Mouse (Mus musculus) liver, embryonic 14.5 days (tissue): Measurements from ENCODE around the gene Fastk. TPM values are rescaled to one million over a fixed set of nuclear protein-coding genes. Genes with fewer than 3 reads are reported as not detected.

ENCODE experiments used
- ATAC-seq: fragments of 200-750 bp; cut with Nextera tagmentation; 2 replicates; pipeline ENCODE4 v1.8.0; 2017; ENCODE audit warnings: moderate number of reproducible peaks, mild to moderate bottlenecking, moderate library complexity; ENCODE audit not compliant: insufficient read depth
- DNase-seq, 3 experiments: peaks; one replicate each; pipeline ENCODE4 v3.0.0-alpha.2; 2012 to 2013; ENCODE audit warnings: low read depth in 3 of 3, low spot score in 3 of 3
- H3K27ac ChIP-seq: fragments of 300-500 bp; sonication (generic); 2 replicates; pipeline ENCODE4 v1.5.1; 2014; ENCODE audit warnings: moderate library complexity, mild to moderate bottlenecking, control low read depth, inconsistent platforms
- H3K27me3 ChIP-seq: fragments of 300-500 bp; sonication (generic); 2 replicates; pipeline ENCODE4 v1.6.1; 2014; ENCODE audit warnings: mild to moderate bottlenecking, low read length, moderate library complexity; ENCODE audit not compliant: control insufficient read depth, insufficient read depth
- H3K36me3 ChIP-seq: fragments of 300-500 bp; sonication (generic); replicated peaks from 2 replicates; pipeline ENCODE4 v1.6.1; 2014; ENCODE audit warnings: low read depth; ENCODE audit not compliant: control insufficient read depth, insufficient read depth
- H3K4me1 ChIP-seq, 2 experiments: fragments of 200-500 bp in 1 of 2; fragments of 300-500 bp in 1 of 2; sonication (generic) in 1 of 2; replicated peaks; 2 replicates each; pipeline ENCODE4 v1.6.1; 2012 to 2014; ENCODE audit warnings: antibody characterized with exemption in 1 of 2, inconsistent platforms in 1 of 2, low read length in 1 of 2; ENCODE audit not compliant: control insufficient read depth in 2 of 2, insufficient read depth in 2 of 2
- H3K4me2 ChIP-seq: fragments of 300-500 bp; sonication (generic); 2 replicates; pipeline ENCODE4 v1.6.1; 2014; ENCODE audit warnings: low read depth, mild to moderate bottlenecking, control low read depth, moderate library complexity
- H3K4me3 ChIP-seq, 2 experiments: fragments of 200-500 bp in 1 of 2; fragments of 300-500 bp in 1 of 2; sonication (generic) in 1 of 2; 2 replicates each; pipeline ENCODE4 v1.5.1; 2012 to 2014; ENCODE audit warnings: low read depth in 2 of 2, low read length in 2 of 2, mild to moderate bottlenecking in 2 of 2, control low read depth in 1 of 2, inconsistent platforms in 1 of 2, moderate library complexity in 1 of 2; ENCODE audit not compliant: insufficient read depth in 1 of 2
- H3K9ac ChIP-seq: fragments of 300-500 bp; sonication (generic); replicated peaks from 2 replicates; pipeline ENCODE4 v1.6.1; 2014; ENCODE audit warnings: mild to moderate bottlenecking, control low read depth, moderate library complexity
- H3K9me3 ChIP-seq: fragments of 300-500 bp; sonication (generic); 2 replicates; pipeline ENCODE4 v1.6.1; 2016; ENCODE audit warnings: low read length, mixed read lengths; ENCODE audit not compliant: control insufficient read depth
- CTCF ChIP-seq: IDR thresholded peaks from 2 replicates; pipeline ENCODE4 v1.5.1; 2016; ENCODE audit warnings: antibody characterized with exemption, low read depth, control low read depth
- EP300 ChIP-seq: IDR thresholded peaks from 2 replicates; pipeline ENCODE4 v1.6.1; 2016; ENCODE audit warnings: antibody characterized with exemption, low read depth
- WGBS: fragments of 180-500 bp; shearing (Covaris S2); extraction: QIAGEN DNeasy Blood & Tissue Kit; methylation state at CpG from one replicate; pipeline ENCODE4 v1.1.7; 2014; ENCODE audit not compliant: insufficient replicate concordance; 5-methylcytosine and 5-hydroxymethylcytosine counted together
- polyA plus RNA-seq, 2 experiments: library from polyadenylated mRNA; depleted of rRNA in 1 of 2; stranded (reverse) in 1 of 2; unstranded in 1 of 2; fragments of >200 nt; fragmentation: Nextera tagmentation in 1 of 2; extraction: Ambion mirVana in 1 of 2; gene quantifications; 2 replicates each; pipeline versions ENCODE4 v1.2.1 to v1.2.3; 2012 to 2014

Fastk gene
- polyA plus RNA-seq, 2 experiments, result 40.8 to 59.9 TPM

DNA sequence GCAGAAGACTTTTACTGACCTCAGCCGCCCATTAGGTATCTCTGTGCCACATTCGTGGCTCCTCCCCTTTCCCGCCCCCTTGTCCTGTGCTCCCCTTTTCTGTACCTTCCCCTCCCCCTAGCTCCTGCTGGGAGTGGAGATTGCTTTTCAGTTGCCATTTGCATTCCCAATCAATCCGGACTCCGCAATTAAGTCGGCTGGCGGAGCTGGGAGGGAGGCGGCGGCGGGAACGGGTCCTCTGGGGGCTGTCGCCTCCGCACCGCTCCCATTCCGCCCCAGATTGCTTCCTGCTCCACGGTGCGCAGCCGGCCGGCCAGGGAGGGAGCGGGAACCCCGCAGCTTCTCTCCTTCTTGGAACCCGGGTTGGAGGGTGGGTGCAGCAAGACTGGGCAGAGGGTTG is 39.9 kb upstream of the Fastk start:
- peaks cover 13% of the 10 kb centered on the region for H3K36me3 ChIP-seq
- TF ChIP-seq EP300 (no peak), CTCF (no peak)
- peak overlapping the region; percentile 47 for H3K4me2 ChIP-seq
- peak overlapping the region in 1 of 2 experiments; percentile 12; a peak in 1 of 4 replicates for H3K4me3 ChIP-seq
- H3K27me3 ChIP-seq, result no peaks in the 10 kb centered on the region
- no peak overlapping the region for H3K9ac ChIP-seq
- WGBS, result 75% methylated on average over 22 of the region's 22 CpGs
- H3K9me3 ChIP-seq, result no peaks in the 10 kb centered on the region
- no peak overlapping the region for H3K27ac ChIP-seq
- 0 out of 4 replicates have a peak, but pooled peaks cover 0 to 2% of the 10 kb centered on the region in 2 experiments for H3K4me1 ChIP-seq
- ATAC-seq (no peak), DNase-seq (peak in 1 of 3 experiments; percentile 17)

DNA sequence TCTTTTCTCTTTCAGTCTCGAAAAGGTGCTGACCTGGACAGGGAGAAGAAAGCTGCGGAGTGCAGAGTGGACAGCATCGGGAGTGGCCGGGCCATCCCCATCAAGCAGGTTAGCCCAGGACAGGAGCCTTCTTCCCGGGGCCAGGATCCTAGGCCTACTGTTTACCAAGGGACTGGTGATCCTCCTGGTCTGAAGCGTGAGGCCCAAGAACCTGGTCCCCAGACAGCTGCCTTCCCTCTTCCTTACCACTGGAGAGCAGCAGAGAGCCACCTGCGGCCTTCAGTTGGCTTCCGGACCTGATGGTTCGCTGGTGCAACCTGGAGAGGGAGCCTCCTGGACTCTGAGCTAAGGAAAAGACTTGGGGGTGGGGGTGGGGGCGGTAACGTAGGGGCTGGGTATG is 38.2 kb upstream of the Fastk start:
- 0 out of 4 replicates have a peak, but pooled peaks cover 0 to 2% of the 10 kb centered on the region in 2 experiments for H3K4me1 ChIP-seq
- peak; percentile 10; the same call in 1 of the 2 replicates for ATAC-seq
- H3K4me2 ChIP-seq, result peak overlapping the region; percentile 19
- WGBS, result 53% methylated on average over 11 of the region's 11 CpGs
- no peaks in the 10 kb centered on the region for H3K27me3 ChIP-seq
- no peak overlapping the region for H3K4me3 ChIP-seq
- no peak overlapping the region for H3K9ac ChIP-seq
- DNase-seq, result peak; percentile 30 to 35 (median 32)
- no peaks in the 10 kb centered on the region for H3K9me3 ChIP-seq
- TF ChIP-seq EP300 (no peak), CTCF (peak; percentile 86)
- peaks cover 17% of the 10 kb centered on the region for H3K36me3 ChIP-seq
- H3K27ac ChIP-seq, result no peak overlapping the region

DNA sequence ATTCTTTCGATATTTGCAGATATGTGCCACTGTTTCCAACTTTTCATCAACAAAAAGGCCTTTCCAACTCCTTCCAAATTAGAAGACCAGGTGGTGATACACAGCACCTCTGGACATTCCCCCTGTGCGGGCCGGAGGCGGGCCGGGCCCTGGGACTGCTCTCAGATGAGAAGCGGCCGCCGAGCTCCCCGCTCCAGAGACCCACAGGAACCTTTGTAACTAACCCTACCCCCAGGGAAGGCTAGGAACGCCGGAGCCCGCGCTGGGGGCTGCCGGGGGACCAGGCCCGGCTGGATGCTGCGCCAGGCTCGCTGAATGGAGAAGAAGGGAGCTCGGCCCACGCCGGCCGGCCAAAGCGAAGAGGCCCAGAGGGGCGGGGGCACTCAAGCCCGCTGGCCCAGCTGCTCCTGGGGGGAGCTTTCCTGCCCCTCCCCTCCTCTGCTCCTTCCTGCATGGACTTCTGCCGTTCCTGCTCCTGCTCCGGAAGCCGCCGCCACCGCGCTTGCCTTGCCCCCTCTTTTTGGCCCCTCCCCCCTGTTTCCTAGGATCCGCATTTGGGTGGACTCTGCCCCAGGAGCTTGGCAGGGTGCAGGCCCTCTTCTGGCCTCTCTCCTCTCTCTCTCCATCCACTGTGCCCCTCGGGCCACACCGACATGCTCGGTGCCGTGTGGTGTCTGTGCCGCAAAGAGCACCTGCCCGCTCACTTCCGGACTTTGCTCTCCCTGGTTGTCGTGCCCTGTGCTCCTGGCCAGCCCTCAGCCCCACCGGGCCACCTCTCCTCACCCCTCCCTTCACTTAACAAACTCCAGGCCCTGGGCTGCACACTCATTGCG is 37.4 kb upstream of the Fastk start:
- H3K9me3 ChIP-seq, result no peaks in the 10 kb centered on the region
- no peaks in the 10 kb centered on the region for H3K27me3 ChIP-seq
- no peak overlapping the region; the same call in 1 of the 2 replicates for H3K4me2 ChIP-seq
- no peak overlapping the region for H3K4me3 ChIP-seq
- no peak overlapping the region for H3K27ac ChIP-seq
- ATAC-seq (peak; percentile 57), DNase-seq (no peak)
- 0 out of 4 replicates have a peak, but pooled peaks cover 0 to 2% of the 10 kb centered on the region in 2 experiments for H3K4me1 ChIP-seq
- no peak overlapping the region for H3K9ac ChIP-seq
- 69% methylated on average over 41 of the region's 41 CpGs for WGBS
- H3K36me3 ChIP-seq, result peaks cover 14% of the 10 kb centered on the region; the same call in 1 of the 2 replicates
- no peak for TF ChIP-seq EP300
- TF ChIP-seq CTCF, result no peak

DNA sequence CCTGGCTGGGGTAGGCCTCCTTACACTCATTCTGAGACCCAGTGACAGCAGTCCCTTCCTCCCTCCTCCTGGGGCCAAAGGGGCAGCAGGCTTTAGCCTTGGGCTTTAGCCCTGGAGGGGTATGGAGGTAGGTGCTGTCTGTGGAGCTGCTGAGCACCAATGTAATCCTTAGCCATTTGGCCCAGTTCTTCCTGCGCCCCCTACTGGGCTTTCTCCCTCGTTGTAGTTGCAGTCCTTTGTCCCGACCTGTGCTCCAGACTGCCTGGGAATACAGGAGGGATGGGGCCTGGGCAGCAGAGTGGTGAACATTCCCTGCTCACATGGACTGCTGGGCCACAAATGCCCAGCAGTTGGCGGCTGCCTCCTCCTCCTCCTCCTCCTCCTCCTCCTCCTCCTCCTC is 36.6 kb upstream of the Fastk start:
- H3K4me2 ChIP-seq, result no peak overlapping the region
- H3K36me3 ChIP-seq, result peaks cover 14% of the 10 kb centered on the region; the same call in 1 of the 2 replicates
- H3K9me3 ChIP-seq, result no peaks in the 10 kb centered on the region
- H3K9ac ChIP-seq, result no peak overlapping the region
- TF ChIP-seq CTCF (peak; percentile 83), EP300 (no peak)
- no peak overlapping the region for H3K4me3 ChIP-seq
- no peak for ATAC-seq
- 25% methylated on average over 4 of the region's 4 CpGs for WGBS
- H3K27ac ChIP-seq, result no peak overlapping the region
- H3K27me3 ChIP-seq, result no peaks in the 10 kb centered on the region
- DNase-seq, result peak in 2 of 3 experiments; percentile 17 to 26
- 0 out of 4 replicates have a peak, but pooled peaks cover 0 to 2% of the 10 kb centered on the region in 2 experiments for H3K4me1 ChIP-seq

DNA sequence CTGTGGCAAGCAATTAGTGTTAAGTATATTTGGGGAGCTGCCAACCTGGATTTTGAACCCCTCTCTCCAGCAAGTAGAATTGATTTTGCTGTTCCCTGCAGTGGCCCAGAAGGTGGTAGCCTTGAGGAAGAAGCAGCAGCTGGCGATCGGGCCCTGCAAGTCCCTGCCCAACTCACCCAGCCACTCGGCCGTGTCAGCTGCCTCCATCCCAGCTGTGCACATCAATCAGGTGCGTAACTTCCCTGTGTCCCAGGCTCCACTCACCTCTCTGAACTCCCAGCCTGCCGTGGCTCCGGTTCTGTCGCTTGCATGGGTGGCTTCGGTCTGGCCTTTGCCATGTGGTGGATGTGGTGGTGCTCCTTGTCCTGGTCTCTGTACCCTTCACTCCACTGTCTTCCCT is 32.8 kb upstream of the Fastk start:
- 87% methylated on average over 9 of the region's 9 CpGs for WGBS

More for the DNA sequence above, 32.8 kb upstream of the Fastk start:
- TF ChIP-seq CTCF (no peak), EP300 (no peak)
- H3K4me3 ChIP-seq, result no peak overlapping the region
- H3K27ac ChIP-seq, result no peak overlapping the region
- no peak for ATAC-seq
- H3K9me3 ChIP-seq, result no peaks in the 10 kb centered on the region
- H3K4me1 ChIP-seq, result 0 out of 4 replicates have a peak, but pooled peaks cover 0 to 2% of the 10 kb centered on the region in 2 experiments
- no peak overlapping the region for H3K4me2 ChIP-seq
- no peak for DNase-seq
- H3K27me3 ChIP-seq, result peaks cover 24% of the 10 kb centered on the region
- no peak overlapping the region for H3K9ac ChIP-seq
- H3K36me3 ChIP-seq, result peaks cover 11% of the 10 kb centered on the region
